Comparison of ENCODE assay signal across 23 mouse cellular contexts in the genomic region with DNA sequence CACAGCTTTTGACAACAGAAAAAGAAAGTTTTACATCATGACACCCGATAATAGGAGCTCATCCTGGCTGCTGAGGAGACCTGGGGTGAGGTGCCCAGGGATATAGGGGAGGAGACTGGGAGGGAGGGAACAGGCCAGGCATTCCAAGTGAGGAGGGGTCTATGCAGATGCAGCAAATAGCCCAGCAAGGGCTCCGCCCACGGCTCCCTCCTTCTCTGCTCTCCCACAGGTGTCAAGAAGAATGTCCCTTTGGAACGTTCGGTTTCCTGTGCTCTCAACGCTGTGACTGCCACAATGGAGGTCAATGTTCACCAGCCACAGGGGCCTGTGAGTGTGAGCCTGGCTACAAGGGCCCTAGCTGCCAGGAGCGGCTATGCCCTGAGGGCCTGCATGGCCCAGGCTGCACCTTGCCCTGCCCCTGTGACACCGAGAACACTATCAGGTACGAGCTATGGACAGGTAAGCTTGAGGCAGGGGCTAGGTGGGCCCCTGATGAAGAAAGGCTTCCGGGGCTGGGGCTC.
DNase-seq lines count a peak whose midpoint lies in the region; ATAC-seq and TF ChIP-seq lines count a peak whose summit lies in the region.
"Had no signal": no experiment of that assay in that cellular context is flagged by ENCODE, and none has a peak within 500 bp of the region (broad histone marks: within the 10 kb centered on the region; RNA-seq: fewer than 3 reads in every experiment).

No protein-coding gene starts in this region.

- peak; percentile 67 for ATAC-seq in intestine, embryonic 15.5 days
- peak; percentile 19; the same call in 1 of the 2 replicates for ATAC-seq in kidney, embryonic 16.5 days (ENCODE audit: low FRiP score, low TSS enrichment)
- no peak for ATAC-seq in erythroid progenitor cell, adult 5-6 weeks (replicated peaks; ENCODE audit: low FRiP score, poor library complexity, severe bottlenecking)
- ATAC-seq: forebrain, embryonic 13.5 days; forebrain, postnatal 0 days; hindbrain, embryonic 16.5 days had no signal

- no peaks in the 10 kb centered on the region for H3K9me3 ChIP-seq in intestine, embryonic 15.5 days
- no peaks in the 10 kb centered on the region for H3K9me3 ChIP-seq in kidney, embryonic 16.5 days (ENCODE audit: low read length)
- H3K9me3 ChIP-seq: embryonic facial prominence, embryonic 13.5 days; forebrain, embryonic 13.5 days; heart, embryonic 10.5 days; hindbrain, embryonic 12.5 days had no signal

- no peak for TF ChIP-seq POLR2A in kidney, adult 2 months (IDR thresholded peaks at IDR 0.05; ENCODE audit: low read depth, low read length)

- 45% methylated on average over 10 of the region's 10 CpGs for WGBS in kidney, adult 2 months
- WGBS in intestine, embryonic 15.5 days: 52% methylated on average over 10 of the region's 10 CpGs
- 43% methylated on average over 10 of the region's 10 CpGs for WGBS in kidney, embryonic 16.5 days

- no peak for TF ChIP-seq CTCF in kidney, adult 2 months (conservative IDR thresholded peaks at IDR 0.05; ENCODE audit: insufficient read depth, insufficient read length, low read depth, low read length)

- no peak overlapping the region for H3K4me3 ChIP-seq in kidney, adult 2 months (ENCODE audit: insufficient read depth, low read depth, low read length)
- no peak overlapping the region for H3K4me3 ChIP-seq in intestine, embryonic 15.5 days (replicated peaks)
- no peak overlapping the region for H3K4me3 ChIP-seq in kidney, embryonic 16.5 days (ENCODE audit: low read length)
- H3K4me3 ChIP-seq: embryonic facial prominence, embryonic 13.5 days; forebrain, embryonic 13.5 days; heart, embryonic 10.5 days; hindbrain, embryonic 12.5 days had no signal

- H3K27ac ChIP-seq in kidney, adult 2 months (ENCODE audit: insufficient read depth, low read depth, low read length): no peak overlapping the region
- H3K27ac ChIP-seq in intestine, embryonic 15.5 days: no peak overlapping the region
- no peak overlapping the region for H3K27ac ChIP-seq in kidney, embryonic 16.5 days (ENCODE audit: low read length)
- H3K27ac ChIP-seq: embryonic facial prominence, embryonic 13.5 days; forebrain, embryonic 13.5 days; heart, embryonic 10.5 days; hindbrain, embryonic 12.5 days had no signal

- H3K36me3 ChIP-seq in kidney, adult 2 months (ENCODE audit: control insufficient read depth, insufficient read depth, low read length): no peaks in the 10 kb centered on the region
- no peaks in the 10 kb centered on the region for H3K36me3 ChIP-seq in intestine, embryonic 15.5 days
- no peaks in the 10 kb centered on the region for H3K36me3 ChIP-seq in kidney, embryonic 16.5 days (ENCODE audit: insufficient read depth, low read length)
- H3K36me3 ChIP-seq: embryonic facial prominence, embryonic 13.5 days; heart, embryonic 10.5 days; hindbrain, embryonic 12.5 days had no signal

- no peak overlapping the region for H3K9ac ChIP-seq in intestine, embryonic 15.5 days
- H3K9ac ChIP-seq in kidney, embryonic 16.5 days (replicated peaks; ENCODE audit: low read length): no peak overlapping the region
- H3K9ac ChIP-seq: embryonic facial prominence, embryonic 13.5 days; forebrain, embryonic 13.5 days; forebrain, postnatal 0 days; hindbrain, embryonic 12.5 days had no signal

- peaks cover 6% of the 10 kb centered on the region; the same call in 1 of the 2 replicates for H3K4me1 ChIP-seq in kidney, adult 2 months (ENCODE audit: control insufficient read depth, insufficient read depth, low read length)
- H3K4me1 ChIP-seq in intestine, embryonic 15.5 days (replicated peaks): peaks cover 5% of the 10 kb centered on the region
- H3K4me1 ChIP-seq in kidney, embryonic 16.5 days (ENCODE audit: insufficient read depth, low read length): no peaks in the 10 kb centered on the region
- H3K4me1 ChIP-seq: embryonic facial prominence, embryonic 13.5 days had no signal

- no peak overlapping the region for H3K4me2 ChIP-seq in intestine, embryonic 15.5 days (replicated peaks)
- no peak overlapping the region for H3K4me2 ChIP-seq in kidney, embryonic 16.5 days (replicated peaks; ENCODE audit: low read depth, low read length)
- H3K4me2 ChIP-seq: embryonic facial prominence, embryonic 13.5 days; forebrain, embryonic 13.5 days; hindbrain, embryonic 12.5 days had no signal

- peak; percentile 63 for DNase-seq in kidney, adult 2 months
- no peak for DNase-seq in kidney, postnatal 14 days
- peak; percentile 49 for DNase-seq in ES-CJ7 (ENCODE audit: low read depth, low spot score)
- DNase-seq in cerebellum, adult 11 months: no peak
- no peak for DNase-seq in ovary, postnatal 14 days (ENCODE audit: low spot score)
- DNase-seq: adrenal gland, postnatal 10 days; cerebellum, adult 11-12 months; cerebellum, adult 9-11 months; cerebellum, postnatal 36 days; forebrain, postnatal 0 days; gastrocnemius, postnatal 10 days; heart, adult 18-20 months; heart, postnatal 10 days; heart, postnatal 4 days had no signal

- H3K27me3 ChIP-seq in kidney, adult 2 months (replicated peaks; ENCODE audit: control insufficient read depth, insufficient read depth, low read length): no peaks in the 10 kb centered on the region
- H3K27me3 ChIP-seq in intestine, embryonic 15.5 days (replicated peaks): no peaks in the 10 kb centered on the region
- no peaks in the 10 kb centered on the region for H3K27me3 ChIP-seq in kidney, embryonic 16.5 days (ENCODE audit: insufficient read depth, low read length)
- H3K27me3 ChIP-seq: CH12.LX; embryonic facial prominence, embryonic 13.5 days; forebrain, embryonic 13.5 days had no signal

Comparison
In these comparisons a context has a peak if more than half of its experiments do, and no peak if none do; other contexts are left out.
1. DNase-seq: peak in kidney, adult 2 months (single experiment) and ES-CJ7 (single experiment); none in kidney, postnatal 14 days (single experiment), cerebellum, adult 11 months (single experiment) and ovary, postnatal 14 days (single experiment).